Mouse (Mus musculus) C2C12 (cell line): ENCODE results near the gene Olfr130. TPM values are rescaled to one million over a fixed set of nuclear protein-coding genes. Genes with fewer than 3 reads are reported as not detected.

Source experiments
- H3K27me3 ChIP-seq: one replicate; pipeline ENCODE4 v1.6.1; 2011; ENCODE audit not compliant: control insufficient read depth, insufficient read depth, insufficient read length
- H3K36me3 ChIP-seq: one replicate; pipeline ENCODE4 v1.6.1; 2011; ENCODE audit not compliant: control insufficient read depth, insufficient read depth
- H3K4me3 ChIP-seq: one replicate; pipeline ENCODE4 v1.5.1; 2011; ENCODE audit warnings: mild to moderate bottlenecking, control low read depth; ENCODE audit not compliant: poor library complexity, insufficient read depth, severe bottlenecking
- H3K79me2 ChIP-seq: one replicate; pipeline ENCODE4 v1.6.1; 2011; ENCODE audit not compliant: control insufficient read depth, insufficient read depth
- H3K79me3 ChIP-seq: one replicate; pipeline ENCODE4 v1.6.1; 2011; ENCODE audit warnings: low read depth, control low read depth
- H3ac ChIP-seq: one replicate; pipeline ENCODE3; 2011; ENCODE audit warnings: low read depth; ENCODE audit not compliant: control insufficient read depth, insufficient read length
- CEBPB ChIP-seq: IDR thresholded peaks from one replicate; pipeline ENCODE4 v1.6.1; 2011; ENCODE audit warnings: low read depth, mild to moderate bottlenecking, control low read depth, moderate library complexity
- CTCF ChIP-seq: IDR thresholded peaks from one replicate; pipeline ENCODE4 v1.5.1; 2011; ENCODE audit not compliant: control insufficient read depth, insufficient read depth, insufficient read length
- FOSL1 ChIP-seq: IDR thresholded peaks from one replicate; pipeline ENCODE4 v1.8.0; 2011; ENCODE audit warnings: mild to moderate bottlenecking, low read length; ENCODE audit not compliant: poor library complexity, insufficient read depth, severe bottlenecking
- MAX ChIP-seq: IDR thresholded peaks from one replicate; pipeline ENCODE4 v1.6.1; 2011; ENCODE audit warnings: mild to moderate bottlenecking, control low read depth
- MYOD1 ChIP-seq: IDR thresholded peaks from one replicate; pipeline ENCODE4 v1.6.1; 2011; ENCODE audit warnings: low read depth; ENCODE audit not compliant: control insufficient read depth, insufficient read length
- MYOG ChIP-seq: IDR thresholded peaks from one replicate; pipeline ENCODE4 v1.6.1; 2011; ENCODE audit not compliant: control insufficient read depth, insufficient read length; ENCODE audit errors: extremely low read depth
- USF1 ChIP-seq: IDR thresholded peaks from one replicate; pipeline ENCODE4 v1.6.1; 2011; ENCODE audit warnings: low read depth, mild to moderate bottlenecking, control low read depth, moderate library complexity
- long read RNA-seq, 2 experiments: library from polyadenylated mRNA; unstranded; transcript quantifications; one replicate each; pipeline ENCODE4 v2.0.0; 2019 to 2020
- polyA plus RNA-seq: library from polyadenylated mRNA; unstranded; fragments of >200 nt; fragmentation: generic; extraction: Trizol; gene quantifications from one replicate; pipeline ENCODE4 v1.2.1, GENCODE M21; 2012; ENCODE audit warnings: missing spikeins

Gene Olfr130
- not detected for polyA plus RNA-seq
- long read RNA-seq, experiment 1, result 0 reads
- long read RNA-seq, experiment 2, result 0 reads

DNA sequence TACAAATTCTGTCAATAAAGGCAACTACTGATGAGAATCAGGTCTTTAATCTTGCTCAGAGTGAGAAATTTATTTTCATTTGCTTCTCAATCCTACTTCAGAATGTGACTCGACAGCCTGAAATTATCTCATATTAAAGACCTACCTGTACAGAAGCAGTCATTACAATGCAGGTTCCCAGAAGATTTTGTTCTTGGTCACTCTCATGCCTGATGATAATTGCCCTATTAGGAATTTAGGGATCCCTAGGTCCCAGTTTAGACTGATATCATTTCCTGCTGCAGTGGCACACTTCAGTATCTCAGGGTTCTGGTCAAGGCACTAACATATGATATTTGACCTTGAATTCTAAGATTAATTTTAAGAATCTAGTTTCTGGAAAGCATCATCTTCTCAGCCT lies at the start of gene Olfr130:
Gene Olfr130 (plus strand): TSS at position 301 of the 400 bp plus-strand sequence.
- Histone ChIP-seq H3K79me3 (no peaks in the 10 kb centered on the region), H3K4me3 (no peak within 1 kb of the TSS), H3ac (no peak within 1 kb of the TSS), H3K36me3 (no peaks in the 10 kb centered on the region), H3K27me3 (no peaks in the 10 kb centered on the region), H3K79me2 (no peaks in the 10 kb centered on the region)
- no peak for TF ChIP-seq MAX
- TF ChIP-seq CTCF, result no peak
- no peak for TF ChIP-seq MYOG
- no peak for TF ChIP-seq USF1
- TF ChIP-seq MYOD1, result no peak
- no peak for TF ChIP-seq CEBPB
- TF ChIP-seq FOSL1, result no peak

- Histone ChIP-seq H3K79me2 (no peaks in the 10 kb centered on the region), H3K27me3 (no peaks in the 10 kb centered on the region), H3K36me3 (no peaks in the 10 kb centered on the region), H3K79me3 (no peaks in the 10 kb centered on the region), H3ac (no peak overlapping the region), H3K4me3 (no peak overlapping the region)
- TF ChIP-seq CEBPB, result no peak
- TF ChIP-seq MYOG, result no peak
- TF ChIP-seq MAX, result no peak
- no peak for TF ChIP-seq MYOD1
- no peak for TF ChIP-seq USF1
- TF ChIP-seq CTCF, result no peak
- TF ChIP-seq FOSL1, result no peak
Observed at GRCm38 (mm10) chr17:38016341-38016740, 47.4 kb upstream of the Olfr130 start.

DNA sequence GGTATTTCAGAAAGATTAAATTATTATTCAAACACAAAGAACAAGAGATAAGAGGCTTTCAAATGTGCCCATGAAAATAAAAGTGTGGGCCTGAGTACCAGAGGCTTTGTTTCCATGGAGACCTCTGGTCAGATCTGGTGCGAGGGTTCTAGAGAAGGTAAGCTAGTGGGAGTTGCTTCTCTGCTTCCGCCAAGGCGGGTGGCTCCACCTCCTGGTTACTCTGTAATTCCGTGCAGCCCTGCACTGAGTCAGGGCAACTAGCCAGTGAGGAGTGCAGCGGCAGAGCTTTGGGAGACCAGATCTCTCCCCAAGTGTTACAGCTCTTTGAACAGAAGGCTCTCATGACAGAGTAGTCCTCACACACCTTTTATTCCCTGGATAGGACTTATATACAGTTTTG lies 37.4 kb upstream of the Olfr130 start:
- no peaks in the 10 kb centered on the region for H3K79me3 ChIP-seq
- H3K36me3 ChIP-seq, result no peaks in the 10 kb centered on the region
- TF ChIP-seq USF1 (no peak), MAX (no peak), MYOD1 (no peak), CEBPB (no peak), CTCF (no peak), MYOG (no peak), FOSL1 (no peak)
- H3ac ChIP-seq, result no peak overlapping the region
- H3K4me3 ChIP-seq, result no peak overlapping the region
- no peaks in the 10 kb centered on the region for H3K27me3 ChIP-seq
- H3K79me2 ChIP-seq, result no peaks in the 10 kb centered on the region

DNA sequence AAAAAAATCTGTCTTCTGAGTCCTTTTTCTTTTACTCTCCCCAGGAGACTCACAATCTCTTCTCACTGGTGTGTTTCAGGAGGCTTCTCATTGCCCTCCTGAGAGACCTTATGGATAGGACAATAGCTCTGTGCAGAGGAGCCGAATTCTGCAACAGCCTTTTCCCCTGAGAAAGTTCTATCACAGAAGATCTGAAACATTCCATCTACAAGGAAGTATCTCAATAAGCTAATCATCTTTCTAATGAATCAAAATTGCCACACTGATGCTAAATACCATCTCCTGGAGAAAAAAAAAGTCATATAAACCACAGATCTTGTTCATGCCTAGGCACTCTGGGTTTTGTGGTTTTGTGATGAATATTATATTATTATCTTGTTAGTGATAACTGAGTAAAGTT lies 3.7 kb upstream of the Olfr130 start, which contains the start of gene Olfr129:
Gene Olfr129 (minus strand): TSS at position 101 of the 400 bp plus-strand sequence.
- H3K79me3 ChIP-seq, result no peaks in the 10 kb centered on the region
- H3K27me3 ChIP-seq, result no peaks in the 10 kb centered on the region
- H3K4me3 ChIP-seq, result no peak within 1 kb of the TSS
- H3K79me2 ChIP-seq, result no peaks in the 10 kb centered on the region
- H3K36me3 ChIP-seq, result no peaks in the 10 kb centered on the region
- TF ChIP-seq MAX, result no peak
- no peak for TF ChIP-seq CEBPB
- TF ChIP-seq USF1, result no peak
- no peak for TF ChIP-seq CTCF
- no peak for TF ChIP-seq FOSL1
- no peak for TF ChIP-seq MYOD1
- TF ChIP-seq MYOG, result no peak
- no peak within 1 kb of the TSS for H3ac ChIP-seq

DNA sequence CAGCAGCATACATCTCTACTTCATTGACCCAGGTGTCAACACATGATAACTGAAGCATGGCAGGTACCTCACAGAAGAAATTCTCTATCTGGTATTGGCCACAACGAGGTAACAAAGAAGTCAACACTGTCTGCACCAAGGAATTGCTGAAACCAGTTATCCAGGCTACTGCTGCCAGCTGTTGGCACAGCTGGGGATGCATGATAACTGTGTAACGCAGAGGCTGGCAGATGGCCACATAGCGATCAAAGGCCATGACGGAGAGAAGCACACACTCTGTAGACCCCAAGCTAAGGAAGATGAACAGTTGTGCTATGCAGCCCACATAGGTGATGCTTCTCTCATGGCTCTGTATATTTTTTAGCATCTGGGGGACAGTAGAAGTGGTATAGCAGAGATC lies 18.6 kb downstream of the Olfr130 start:
- no peak for TF ChIP-seq MYOD1
- TF ChIP-seq CEBPB, result no peak
- TF ChIP-seq FOSL1, result no peak
- no peak for TF ChIP-seq MYOG
- no peak for TF ChIP-seq USF1
- TF ChIP-seq CTCF, result no peak
- no peak for TF ChIP-seq MAX
- Histone ChIP-seq H3K36me3 (no peaks in the 10 kb centered on the region), H3K27me3 (no peaks in the 10 kb centered on the region), H3K79me3 (no peaks in the 10 kb centered on the region), H3K79me2 (no peaks in the 10 kb centered on the region), H3ac (no peak overlapping the region), H3K4me3 (no peak overlapping the region)

DNA sequence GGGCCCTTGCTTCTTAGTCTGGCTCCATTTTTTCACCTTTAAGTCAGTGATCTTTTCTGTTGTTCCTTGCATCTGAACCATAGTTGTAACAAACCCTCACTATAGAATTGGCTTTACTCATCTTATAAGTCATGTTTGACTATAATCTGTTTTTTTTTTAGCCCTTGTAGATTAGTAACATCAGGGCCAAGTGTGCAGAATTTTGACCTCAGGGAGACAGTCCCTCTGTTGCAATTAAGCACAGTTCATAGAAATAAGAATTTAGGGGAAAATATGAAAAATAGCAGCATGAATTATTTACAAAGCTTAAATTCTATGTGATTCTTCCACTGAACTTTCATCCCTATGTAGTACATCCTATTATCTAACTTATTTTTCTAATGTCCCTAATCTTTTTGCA lies 24.9 kb downstream of the Olfr130 start, which contains the start of gene Olfr131:
Gene Olfr131 (minus strand): TSS at position 101 of the 400 bp plus-strand sequence.
- H3K79me3 ChIP-seq, result no peaks in the 10 kb centered on the region
- no peak for TF ChIP-seq USF1
- TF ChIP-seq MYOG, result no peak
- no peak for TF ChIP-seq FOSL1
- no peak for TF ChIP-seq CEBPB
- TF ChIP-seq MYOD1, result no peak
- no peak for TF ChIP-seq CTCF
- TF ChIP-seq MAX, result no peak
- no peak within 1 kb of the TSS for H3K4me3 ChIP-seq
- no peaks in the 10 kb centered on the region for H3K79me2 ChIP-seq
- H3K27me3 ChIP-seq, result no peaks in the 10 kb centered on the region
- no peaks in the 10 kb centered on the region for H3K36me3 ChIP-seq
- no peak within 1 kb of the TSS for H3ac ChIP-seq

Other genes starting within 250 kb of the Olfr130 start
- not detected for gene Olfr125, start 231.0 kb upstream of the Olfr130 start, polyA plus RNA-seq
- gene Olfr126, start 216.4 kb upstream of the Olfr130 start, polyA plus RNA-seq, result not detected
- gene Olfr127, start 163.5 kb upstream of the Olfr130 start, polyA plus RNA-seq, result not detected
- not detected for gene Olfr128, start 143.4 kb upstream of the Olfr130 start, polyA plus RNA-seq
- not detected for gene Olfr761, start 110.8 kb upstream of the Olfr130 start, polyA plus RNA-seq
- gene Olfr129, start 3.8 kb upstream of the Olfr130 start, polyA plus RNA-seq, result not detected
- not detected for gene Olfr131, start 24.8 kb downstream of the Olfr130 start, polyA plus RNA-seq
- not detected for gene Olfr132, start 70.6 kb downstream of the Olfr130 start, polyA plus RNA-seq
- gene Olfr133, start 81.4 kb downstream of the Olfr130 start, polyA plus RNA-seq, result not detected
- gene Olfr134, start 107.5 kb downstream of the Olfr130 start, polyA plus RNA-seq, result not detected
- gene Olfr135, start 140.4 kb downstream of the Olfr130 start, polyA plus RNA-seq, result not detected
- not detected for gene Olfr138, start 197.1 kb downstream of the Olfr130 start, polyA plus RNA-seq
- not detected for gene Olfr137, start 243.6 kb downstream of the Olfr130 start, polyA plus RNA-seq